Mouse (Mus musculus) neutrophil, adult 5-6 weeks (primary cell): Measurements from ENCODE around the gene Cwc22. TPM values are rescaled to one million over a fixed set of nuclear protein-coding genes. Genes with fewer than 3 reads are reported as not detected.

Experiments
- ATAC-seq: fragments of 151-379, 151-347 bp; 2 replicates; pipeline ENCODE4 v1.8.0; 2017; ENCODE audit warnings: mild to moderate bottlenecking, moderate TSS enrichment; ENCODE audit not compliant: insufficient number of reproducible peaks, poor library complexity, low FRiP score, severe bottlenecking; ENCODE audit errors: extremely low read depth
- total RNA-seq: library from RNA; stranded (forward); fragments of 200-1000 nt; gene quantifications from 2 replicates; pipeline ENCODE4 v1.2.3, GENCODE M21; 2017

The Cwc22 gene
- total RNA-seq, 1 experiment from 2014 or later = 106 TPM

GRCm38 (mm10) chr2:77835781-77836180, 110.4 kb downstream of the Cwc22 start:
- ATAC-seq = no peak

Other genes with a start within 250 kb of the Cwc22 start
- gene Zfp385b, start 126.7 kb downstream of the Cwc22 start, total RNA-seq = 0.12 TPM in 1 of 2 replicates, not detected in the other